Mouse (Mus musculus) forebrain, embryonic 15.5 days (tissue): ENCODE results near the gene Ric8b. TPM values are rescaled to one million over a fixed set of nuclear protein-coding genes. Genes with fewer than 3 reads are reported as not detected.

Experiments
- ATAC-seq: fragments of 200-750 bp; cut with Nextera tagmentation; replicated peaks from 2 replicates; pipeline ENCODE4 v1.8.0; 2017; ENCODE audit warnings: mild to moderate bottlenecking, moderate TSS enrichment, moderate library complexity
- H3K27ac ChIP-seq: fragments of 300-500 bp; sonication (generic); replicated peaks from 2 replicates; pipeline ENCODE4 v1.5.1; 2015; ENCODE audit warnings: mild to moderate bottlenecking, inconsistent platforms
- H3K27me3 ChIP-seq: fragments of 300-500 bp; sonication (generic); 2 replicates; pipeline ENCODE4 v1.6.1; 2015; ENCODE audit warnings: inconsistent platforms
- H3K36me3 ChIP-seq: fragments of 300-500 bp; sonication (generic); 2 replicates; pipeline ENCODE4 v1.6.1; 2015; ENCODE audit warnings: mild to moderate bottlenecking, inconsistent platforms
- H3K4me1 ChIP-seq: fragments of 300-500 bp; sonication (generic); 2 replicates; pipeline ENCODE4 v1.6.1; 2015; ENCODE audit warnings: inconsistent platforms
- H3K4me2 ChIP-seq: fragments of 300-500 bp; sonication (generic); replicated peaks from 2 replicates; pipeline ENCODE4 v1.6.1; 2015; ENCODE audit warnings: mild to moderate bottlenecking, inconsistent platforms
- H3K4me3 ChIP-seq: fragments of 300-500 bp; sonication (generic); 2 replicates; pipeline ENCODE4 v1.5.1; 2015; ENCODE audit warnings: mild to moderate bottlenecking, inconsistent platforms
- H3K9ac ChIP-seq: fragments of 300-500 bp; sonication (generic); replicated peaks from 2 replicates; pipeline ENCODE4 v1.6.1; 2015; ENCODE audit warnings: mild to moderate bottlenecking, inconsistent platforms
- H3K9me3 ChIP-seq: fragments of 300-500 bp; sonication (generic); 2 replicates; pipeline ENCODE4 v1.6.1; 2016; ENCODE audit warnings: inconsistent platforms
- WGBS: fragments of 180-500 bp; shearing (Covaris S2); methylation state at CpG from one replicate; pipeline ENCODE4 v1.1.7; 2015; ENCODE audit warnings: mixed read lengths; 5-methylcytosine and 5-hydroxymethylcytosine counted together
- polyA plus RNA-seq: library from polyadenylated mRNA; unstranded; fragments of >200 nt; fragmentation: Nextera tagmentation; extraction: Ambion mirVana; gene quantifications from 2 replicates; pipeline ENCODE4 v1.2.1, GENCODE M21; 2015

Gene Ric8b
- polyA plus RNA-seq, 1 experiment from 2014 or later, result 43.6 TPM

- Histone ChIP-seq H3K4me2 (no peak overlapping the region), H3K27me3 (peaks cover 4% of the 10 kb centered on the region; the same call in 1 of the 2 replicates), H3K9ac (no peak overlapping the region), H3K27ac (no peak overlapping the region), H3K36me3 (no peaks in the 10 kb centered on the region), H3K9me3 (no peaks in the 10 kb centered on the region), H3K4me3 (no peak overlapping the region), H3K4me1 (no peaks in the 10 kb centered on the region)
- 64% methylated on average over 4 of the region's 4 CpGs for WGBS
- ATAC-seq, result no peak
These were observed 133.3 kb downstream of the Ric8b start for GRCm38 (mm10) chr10:85050668-85051208.

DNA sequence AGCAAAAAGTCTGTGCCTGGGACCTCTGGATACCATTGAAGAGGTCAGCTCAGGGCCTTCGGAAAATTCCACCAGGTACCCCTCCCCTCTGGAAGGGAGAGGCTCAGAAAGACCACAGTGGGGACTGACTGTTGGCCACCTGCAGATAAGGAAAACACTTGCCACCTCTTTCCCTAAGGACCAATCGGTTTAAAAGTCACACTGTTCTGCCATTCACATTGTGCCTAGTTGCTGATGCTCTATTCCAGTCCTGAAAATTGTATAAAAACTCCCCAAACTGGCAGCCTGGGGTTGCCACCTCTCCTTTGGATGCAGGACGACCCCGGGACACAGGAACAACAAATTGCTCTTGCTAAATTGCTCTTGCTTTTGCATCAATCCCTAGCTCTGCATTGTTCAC is 135.0 kb downstream of the Ric8b start:
- no peaks in the 10 kb centered on the region for H3K27me3 ChIP-seq
- no peaks in the 10 kb centered on the region for H3K9me3 ChIP-seq
- no peak for ATAC-seq
- no peak overlapping the region for H3K4me3 ChIP-seq
- no peaks in the 10 kb centered on the region for H3K4me1 ChIP-seq
- no peak overlapping the region for H3K9ac ChIP-seq
- H3K36me3 ChIP-seq, result no peaks in the 10 kb centered on the region
- no peak overlapping the region for H3K27ac ChIP-seq
- WGBS, result 32% methylated on average over 4 of the region's 4 CpGs
- no peak overlapping the region for H3K4me2 ChIP-seq

- no peak for ATAC-seq
- Histone ChIP-seq H3K36me3 (no peaks in the 10 kb centered on the region), H3K4me2 (no peak overlapping the region), H3K4me3 (no peak overlapping the region), H3K4me1 (no peaks in the 10 kb centered on the region), H3K9me3 (no peaks in the 10 kb centered on the region), H3K27me3 (no peaks in the 10 kb centered on the region), H3K9ac (no peak overlapping the region), H3K27ac (no peak overlapping the region)
- WGBS, result 76% methylated on average over 2 of the region's 2 CpGs
These were observed 137.5 kb downstream of the Ric8b start for GRCm38 (mm10) chr10:85054876-85055275.

Other genes with a start within 250 kb of the Ric8b start
- 7.1 and 8.4 TPM in 2 replicates for gene Rfx4, start 161.6 kb upstream of the Ric8b start, polyA plus RNA-seq
- 2.2 and 2.4 TPM in 2 replicates for gene Fhl4, start 184.9 kb downstream of the Ric8b start, polyA plus RNA-seq
- 57.7 and 62.5 TPM in 2 replicates for gene Tmem263, start 185.0 kb downstream of the Ric8b start, polyA plus RNA-seq
- 24.2 and 26.0 TPM in 2 replicates for gene Mterf2, start 210.4 kb downstream of the Ric8b start, polyA plus RNA-seq